Mouse (Mus musculus): ENCODE data around the gene Trmt44. TPM values are rescaled to one million over a fixed set of nuclear protein-coding genes. Genes with fewer than 3 reads are reported as not detected.

The Trmt44 gene
- polyA plus RNA-seq (2014; fragmentation: Illumina TruSeq; extraction: RNeasy Lipid Tissue Mini Kit (QIAGEN cat#74804); ENCODE audit: low read depth, low replicate concordance) = 6.1 TPM

GRCm38 (mm10) chr5:35574653-35575599 lies at the start of gene Trmt44:
Gene Trmt44, minus strand, starts transcription at chr5:35575070.

GRCm38 (mm10) chr5:35582445-35583220 lies 7.8 kb upstream of the Trmt44 start, which contains the start of gene Acox3:
Gene Acox3, plus strand, starts transcription at chr5:35583040.

GRCm38 (mm10) chr5:35525469-35526123 lies 49.3 kb downstream of the Trmt44 start, which contains the start of gene Cpz:
Gene Cpz, minus strand, starts transcription at chr5:35525698.

Other genes with a start within 250 kb of the Trmt44 start
- gene Hmx1, start 186.0 kb downstream of the Trmt44 start, polyA plus RNA-seq (2014; fragmentation: Illumina TruSeq; extraction: RNeasy Lipid Tissue Mini Kit (QIAGEN cat#74804); ENCODE audit: low read depth, low replicate concordance) = not detected
- gene Cpz, start 49.4 kb downstream of the Trmt44 start, polyA plus RNA-seq (2014; fragmentation: Illumina TruSeq; extraction: RNeasy Lipid Tissue Mini Kit (QIAGEN cat#74804); ENCODE audit: low read depth, low replicate concordance) = 8.9 TPM
- 271 TPM for gene Acox3, start 8.0 kb upstream of the Trmt44 start, polyA plus RNA-seq (2014; fragmentation: Illumina TruSeq; extraction: RNeasy Lipid Tissue Mini Kit (QIAGEN cat#74804); ENCODE audit: low read depth, low replicate concordance)
- 119 TPM for gene Htra3, start 104.7 kb upstream of the Trmt44 start, polyA plus RNA-seq (2014; fragmentation: Illumina TruSeq; extraction: RNeasy Lipid Tissue Mini Kit (QIAGEN cat#74804); ENCODE audit: low read depth, low replicate concordance)
- gene Sh3tc1, start 164.9 kb upstream of the Trmt44 start, polyA plus RNA-seq (2014; fragmentation: Illumina TruSeq; extraction: RNeasy Lipid Tissue Mini Kit (QIAGEN cat#74804); ENCODE audit: low read depth, low replicate concordance) = 17.8 TPM
- 13.4 TPM for gene Ablim2, start 182.8 kb upstream of the Trmt44 start, polyA plus RNA-seq (2014; fragmentation: Illumina TruSeq; extraction: RNeasy Lipid Tissue Mini Kit (QIAGEN cat#74804); ENCODE audit: low read depth, low replicate concordance)

Data from adipose tissue, adult 10 weeks (tissue).